Mouse (Mus musculus) B cell, adult 2 months (primary cell): ENCODE measurements around the gene Enah.

Experiments used
- DNase-seq, 2 experiments: peaks; one replicate each; pipeline ENCODE4 v3.0.0; 2022

The Enah gene

DNA sequence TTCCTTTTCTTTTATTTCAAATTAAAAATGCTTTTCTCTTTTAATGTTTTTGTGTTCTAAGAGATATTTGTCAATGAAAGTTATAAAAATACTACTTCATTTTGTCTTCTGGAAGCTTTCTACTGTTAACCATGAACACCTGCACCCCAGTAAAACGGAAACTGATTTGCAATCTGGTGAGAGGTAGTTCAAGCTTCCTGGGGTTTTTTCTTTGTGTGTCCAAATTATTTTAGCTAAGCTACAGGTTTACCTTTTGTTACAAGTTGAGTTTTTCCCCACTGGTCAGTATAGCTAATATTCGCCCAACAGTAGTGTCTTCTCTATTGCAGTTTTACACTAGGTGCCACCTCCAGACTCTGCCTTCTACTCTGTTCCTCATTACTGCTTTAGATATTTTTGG is 62.1 kb downstream of the Enah start:
- DNase-seq: no peak

DNA sequence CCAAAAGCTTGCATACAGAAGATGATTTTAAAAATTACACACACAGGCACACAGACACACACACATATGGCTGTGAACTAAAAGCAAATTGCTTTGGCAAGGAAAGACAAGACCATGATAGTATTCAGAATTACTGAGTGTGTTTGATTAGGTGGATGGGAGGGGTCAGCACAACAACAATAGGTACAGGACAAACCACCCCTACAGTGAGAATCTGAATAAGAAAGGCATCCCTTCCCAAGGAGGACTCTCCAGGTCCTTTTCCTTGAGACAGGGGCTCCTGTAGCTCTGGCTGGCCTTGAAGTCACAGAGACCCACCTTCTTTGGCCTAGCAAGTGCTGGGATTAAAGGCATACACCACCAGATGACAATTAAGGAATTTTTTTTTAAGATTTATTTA is 66.2 kb downstream of the Enah start:
- no peak for DNase-seq

- peak; percentile 2 to 6 for DNase-seq
Measured at GRCm38 (mm10) chr1:181951266-181951665, 68.5 kb downstream of the Enah start.

- peak; percentile 6 to 8 for DNase-seq
Measured at GRCm38 (mm10) chr1:181950721-181951120, 69.1 kb downstream of the Enah start.

DNA sequence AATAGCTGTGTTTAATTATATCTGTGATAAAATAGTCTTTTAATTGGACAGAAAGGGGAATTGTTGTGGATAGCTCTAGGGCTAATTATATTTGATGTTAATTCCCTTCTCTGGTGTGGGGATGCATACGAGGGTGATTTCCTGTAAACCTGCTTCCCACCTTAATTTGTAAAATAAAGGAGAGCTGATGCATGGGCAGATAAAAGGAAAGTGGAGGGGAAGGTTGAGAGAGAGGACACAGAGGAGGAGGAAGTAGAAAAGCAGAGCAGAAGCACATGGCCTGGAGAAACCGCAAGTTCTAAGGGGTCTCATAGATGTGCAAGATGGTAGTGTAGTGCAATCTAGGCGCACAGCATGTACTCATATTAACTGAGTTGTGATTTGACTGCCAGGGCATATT is 71.6 kb downstream of the Enah start:
- no peak for DNase-seq

GRCm38 (mm10) chr1:181937064-181937463 is 82.7 kb downstream of the Enah start:
- no peak for DNase-seq

DNA sequence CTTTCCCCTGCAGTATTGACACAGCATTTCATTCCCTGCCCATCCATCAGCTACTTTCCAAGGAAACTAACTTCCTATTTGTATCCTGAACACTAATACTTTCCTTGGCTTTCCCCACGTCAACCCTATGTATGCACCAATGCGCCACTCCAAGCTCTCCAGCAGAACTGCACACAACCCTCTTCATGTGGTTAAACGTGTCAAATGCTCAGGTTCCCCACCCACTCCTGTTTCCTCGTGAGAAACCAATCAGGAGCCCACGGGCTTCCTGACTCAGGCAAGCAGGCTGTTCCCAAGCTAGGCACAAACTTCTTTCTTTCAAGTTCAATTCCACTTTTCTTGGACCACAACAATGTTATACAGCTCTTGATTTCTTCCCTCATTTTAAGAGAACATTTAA is 91.4 kb downstream of the Enah start:
- no peak for DNase-seq

DNA sequence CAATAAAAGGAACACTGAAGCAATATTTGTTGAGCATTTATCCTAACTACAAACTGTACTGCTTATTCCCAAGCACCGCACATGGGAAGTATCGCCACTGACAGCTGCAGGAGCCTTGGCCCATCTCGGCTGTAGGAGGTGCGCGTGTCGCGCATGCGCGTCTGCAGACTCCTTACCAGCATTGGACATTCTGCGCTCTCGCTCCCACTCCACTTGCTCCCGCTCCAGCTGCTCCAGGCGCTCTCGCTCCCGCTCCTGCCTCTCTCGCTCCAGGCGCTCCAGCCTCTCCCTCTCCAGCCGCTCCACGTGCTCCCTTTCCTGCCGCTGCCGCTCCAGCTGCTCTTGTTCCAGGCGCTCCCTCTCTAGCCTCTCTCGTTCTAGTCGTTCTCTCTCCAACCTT is 96.4 kb downstream of the Enah start:
- no peak for DNase-seq

DNA sequence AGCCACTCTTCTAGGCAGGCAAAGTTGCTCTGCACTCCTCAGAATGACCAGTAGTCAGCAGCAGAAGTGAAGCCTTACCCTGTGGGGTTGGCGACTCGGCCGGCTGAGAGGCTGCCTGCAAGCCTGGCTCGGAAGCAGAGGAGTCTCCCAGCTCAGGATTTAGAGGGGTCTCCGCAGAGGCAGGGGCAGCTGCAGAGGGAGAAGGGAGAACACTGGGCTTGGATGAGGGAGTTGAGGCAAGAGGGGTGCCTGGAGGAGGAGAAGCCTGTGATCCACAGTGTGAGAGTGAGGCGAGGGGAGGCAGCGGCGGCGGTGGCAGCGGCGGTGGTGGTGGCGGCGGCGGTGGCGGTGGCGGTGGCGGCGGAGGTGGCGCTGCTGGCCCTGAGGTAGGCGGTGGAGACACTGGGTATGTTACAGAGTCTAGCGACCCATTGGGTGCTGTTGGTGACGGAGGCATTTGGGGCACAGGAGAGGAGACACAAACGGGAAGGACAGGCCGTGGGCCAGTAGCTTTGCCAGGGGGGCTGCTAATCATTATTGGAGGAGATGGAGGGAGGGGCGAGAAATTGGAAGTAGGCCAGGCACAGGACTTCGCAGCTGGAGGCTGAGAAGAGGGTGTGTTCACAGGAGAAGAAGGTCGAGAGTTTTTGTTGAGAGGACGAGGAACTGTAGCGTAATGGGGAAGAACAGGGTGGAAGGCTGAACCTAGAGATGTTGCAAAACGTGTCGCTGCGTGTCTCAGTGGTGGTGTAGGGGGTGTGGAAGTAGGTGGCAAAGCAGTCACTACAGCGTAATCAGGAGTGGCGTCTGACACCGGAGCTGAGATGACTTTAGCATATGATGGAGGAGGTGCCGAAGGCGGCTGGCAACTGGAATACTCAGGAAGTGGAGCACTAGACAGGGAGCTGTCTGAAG is 98.0 kb downstream of the Enah start:
- peak; percentile 30 to 42 for DNase-seq

DNA sequence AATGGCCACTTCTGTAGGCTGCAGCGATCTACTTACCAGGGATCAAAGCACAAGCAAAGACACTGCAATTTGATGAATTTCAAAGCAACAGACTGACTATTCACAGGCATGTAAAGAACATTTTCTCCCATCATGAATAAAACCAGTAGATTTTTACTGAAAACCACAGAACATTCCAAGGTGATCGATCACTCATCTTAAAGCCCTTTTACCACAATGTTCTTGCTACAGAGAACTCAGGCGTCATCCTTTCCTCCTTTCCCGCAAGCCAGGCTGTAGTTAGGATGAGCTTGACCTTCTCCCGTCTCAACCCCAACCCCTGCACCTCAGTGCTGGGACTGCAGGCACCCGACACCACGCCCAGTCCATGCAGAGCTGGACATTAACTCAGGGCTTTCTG is 107.9 kb downstream of the Enah start:
- DNase-seq: no peak

DNA sequence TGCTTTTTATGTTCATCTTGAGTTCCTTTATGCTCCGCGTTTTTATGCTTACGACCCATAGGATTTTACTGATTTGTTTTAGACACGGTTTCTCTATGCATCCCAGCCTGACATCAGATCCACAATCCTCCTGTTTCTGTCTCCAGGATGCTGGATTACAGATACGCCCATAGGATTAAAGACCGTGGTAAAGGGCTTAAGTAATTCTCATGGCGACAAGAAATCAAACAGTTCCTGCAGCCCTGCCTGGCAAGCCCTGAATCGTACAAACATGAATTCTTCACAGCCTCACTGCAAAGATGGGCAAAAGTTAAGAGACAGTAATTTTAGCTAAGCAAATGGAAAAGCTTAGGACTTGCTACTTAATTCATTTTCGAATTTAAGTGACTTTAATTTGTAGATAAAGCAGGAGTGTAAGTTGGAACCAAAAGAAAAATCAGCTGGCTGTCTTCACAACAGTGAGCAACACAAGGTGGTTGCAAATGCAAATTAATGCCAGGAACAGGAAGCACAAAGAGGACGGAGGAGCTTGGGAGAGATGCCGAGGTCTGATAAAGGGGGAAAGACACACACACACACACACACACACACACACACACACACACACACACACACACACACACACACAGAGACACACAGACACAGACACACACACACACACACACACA is 118.0 kb downstream of the Enah start:
- no peak for DNase-seq

DNA sequence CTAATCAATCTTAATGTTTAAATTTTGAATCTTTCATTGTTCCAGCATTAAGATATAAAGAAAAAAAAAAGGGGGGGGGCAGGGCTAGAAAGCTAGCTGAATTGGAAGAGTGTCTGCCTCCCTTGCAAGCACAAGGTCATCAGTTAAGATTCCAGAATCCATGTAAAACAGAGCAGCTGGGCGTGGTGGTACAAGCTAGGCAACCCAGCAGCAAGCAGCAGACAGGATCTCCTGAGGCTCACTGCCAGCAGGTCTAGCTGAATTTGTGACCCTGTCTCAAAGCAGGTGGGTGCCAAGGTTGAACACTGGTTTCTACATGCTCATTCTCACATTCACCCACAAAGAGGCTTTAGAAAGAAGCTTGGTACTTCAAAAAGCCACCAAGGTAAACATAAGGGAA is 118.9 kb downstream of the Enah start:
- no peak for DNase-seq

DNA sequence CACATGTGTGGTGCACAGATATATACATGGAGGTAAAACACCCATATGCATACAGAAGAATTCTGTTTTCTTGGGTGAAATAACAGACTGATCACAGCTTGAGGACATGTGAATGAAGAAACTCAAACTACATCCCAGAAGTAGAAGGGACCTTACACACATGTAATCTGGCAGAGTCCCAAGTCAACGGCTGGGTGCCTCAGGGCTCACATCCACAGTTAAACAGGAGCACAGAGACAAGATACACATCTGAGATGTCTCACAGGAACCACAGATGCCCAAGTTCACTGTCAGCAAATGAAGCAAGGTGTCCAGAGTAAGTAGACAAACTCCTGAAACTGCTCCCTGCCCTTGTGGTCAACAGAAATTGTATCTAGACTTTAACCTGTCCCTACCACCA is 120.8 kb downstream of the Enah start:
- DNase-seq: no peak

GRCm38 (mm10) chr1:181896991-181897390 is 122.8 kb downstream of the Enah start:
- no peak for DNase-seq

GRCm38 (mm10) chr1:181893721-181894120 is 126.1 kb downstream of the Enah start:
- DNase-seq: no peak

GRCm38 (mm10) chr1:181889670-181890069 is 130.1 kb downstream of the Enah start:
- DNase-seq: no peak

DNA sequence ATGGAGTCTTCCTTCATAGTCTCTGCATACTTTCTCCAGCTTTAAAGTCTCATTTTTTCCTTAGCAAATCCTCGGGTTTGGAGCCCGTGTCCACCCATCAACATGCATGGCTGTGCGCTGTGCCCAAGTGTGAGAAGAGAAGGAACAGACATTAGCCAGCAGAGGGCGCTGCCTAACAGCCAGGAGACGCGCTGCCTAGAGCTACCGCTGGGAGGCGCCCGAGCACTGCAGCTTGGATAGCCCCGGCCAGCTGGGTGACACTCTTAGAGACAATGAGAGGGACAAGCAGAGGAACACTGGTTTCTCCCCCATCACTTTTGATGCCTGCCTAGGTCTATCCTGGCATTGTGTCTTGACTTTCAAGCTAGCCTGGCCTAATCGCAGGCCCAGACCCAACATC is 131.0 kb downstream of the Enah start:
- peak; percentile 94 to 95 for DNase-seq

GRCm38 (mm10) chr1:181881532-181881931 is 138.3 kb downstream of the Enah start:
- DNase-seq: peak; percentile 80 to 82

DNA sequence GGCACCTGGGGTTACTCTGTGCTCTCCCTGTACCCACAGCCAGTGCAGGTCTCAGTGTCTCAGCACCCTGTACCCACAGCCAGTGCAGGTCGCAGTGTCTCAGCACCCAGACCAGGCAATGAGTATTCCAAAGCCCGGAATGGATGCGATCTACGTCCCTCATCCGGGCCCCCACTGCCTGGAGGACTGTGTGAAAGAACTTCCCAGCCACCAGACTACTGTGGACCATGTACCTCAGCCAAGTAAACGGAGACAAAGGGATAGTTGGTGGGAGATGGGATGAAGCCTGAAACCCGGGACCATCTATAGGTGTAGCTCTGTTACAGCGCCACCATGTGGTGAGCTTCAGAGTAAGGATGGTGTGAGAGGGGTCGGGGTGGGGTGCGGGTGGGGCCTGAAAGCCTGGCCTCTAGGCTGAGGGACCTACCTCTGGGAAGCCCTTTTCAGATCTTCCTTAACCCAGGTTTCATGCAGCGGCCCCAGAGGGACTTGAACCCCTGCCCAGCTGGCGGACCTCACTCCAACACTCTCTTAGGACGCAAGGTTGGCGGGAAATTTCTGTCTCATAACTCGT is 139.0 kb downstream of the Enah start:
- DNase-seq: peak; percentile 38 to 41

GRCm38 (mm10) chr1:181878436-181878835 is 141.4 kb downstream of the Enah start:
- no peak for DNase-seq

DNA sequence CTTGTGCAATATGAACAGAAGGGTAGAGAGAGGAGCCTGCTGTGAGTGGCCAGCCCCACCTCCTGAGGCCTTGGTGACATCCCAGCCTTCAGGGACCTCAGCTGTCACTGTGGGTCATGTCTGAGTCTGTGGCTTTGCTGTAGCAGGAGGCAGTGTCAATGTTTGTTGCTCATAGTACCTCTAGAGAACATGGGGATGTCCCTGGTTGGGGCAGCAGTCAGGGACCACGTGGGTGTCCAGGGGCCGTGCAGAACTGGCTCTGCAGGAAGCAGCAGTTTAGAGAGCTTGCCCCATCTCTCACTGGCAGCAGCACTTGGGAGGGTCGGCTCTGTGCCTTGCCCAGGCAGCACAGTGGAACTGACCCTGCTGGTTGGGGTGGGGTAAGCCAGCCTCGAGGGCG is 142.7 kb downstream of the Enah start:
- peak in 1 of 2 experiments; percentile 23 for DNase-seq

GRCm38 (mm10) chr1:181876656-181877055 is 143.1 kb downstream of the Enah start:
- DNase-seq: no peak

DNA sequence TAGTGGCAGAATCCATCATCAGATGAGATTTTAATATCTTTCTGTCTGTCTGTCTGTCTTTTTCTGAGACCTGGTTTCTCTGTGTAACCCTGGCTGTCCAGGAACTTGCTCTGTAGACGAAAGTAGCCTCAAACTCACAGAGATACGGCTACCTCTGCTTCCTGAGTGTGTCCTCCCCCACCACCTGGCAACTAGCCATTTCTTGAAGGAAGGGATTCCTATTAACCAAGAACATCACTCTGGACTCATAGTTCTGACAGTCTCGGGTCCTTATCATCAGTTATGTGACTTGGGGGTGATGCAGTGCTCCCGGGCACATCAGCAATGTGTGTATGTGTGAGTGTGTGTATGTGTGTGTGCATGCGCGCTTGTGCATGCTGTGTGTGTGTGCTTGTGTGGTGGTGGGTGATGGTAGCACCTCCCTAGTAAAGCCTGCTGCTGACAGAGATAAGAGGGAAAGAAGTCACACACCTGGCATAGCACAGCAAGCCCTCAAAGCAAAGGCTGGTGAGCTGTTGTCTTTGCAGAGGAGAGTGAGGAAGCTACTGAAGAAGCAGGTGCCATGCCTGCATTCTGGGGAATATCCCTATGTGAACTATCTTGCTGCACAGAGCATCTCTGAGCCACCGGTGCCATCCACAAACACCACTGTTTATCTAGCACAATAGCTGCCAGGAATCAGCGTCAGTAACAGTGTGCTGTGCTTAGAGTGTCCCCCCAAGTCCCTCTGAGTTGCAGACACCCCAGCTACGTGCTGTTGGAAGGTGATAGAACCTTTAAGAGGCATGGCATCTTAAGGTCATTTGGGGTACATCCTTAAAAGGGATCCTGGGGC is 146.5 kb downstream of the Enah start:
- DNase-seq: no peak
